Mouse (Mus musculus): ENCODE measurements at regions not wholly inside any gene's neighbourhood (a gene's known extent, or its start where the extent isn't known, plus 50 kb on each side); places are given as distances from the start of the nearest gene placed in this dataset.

DNA sequence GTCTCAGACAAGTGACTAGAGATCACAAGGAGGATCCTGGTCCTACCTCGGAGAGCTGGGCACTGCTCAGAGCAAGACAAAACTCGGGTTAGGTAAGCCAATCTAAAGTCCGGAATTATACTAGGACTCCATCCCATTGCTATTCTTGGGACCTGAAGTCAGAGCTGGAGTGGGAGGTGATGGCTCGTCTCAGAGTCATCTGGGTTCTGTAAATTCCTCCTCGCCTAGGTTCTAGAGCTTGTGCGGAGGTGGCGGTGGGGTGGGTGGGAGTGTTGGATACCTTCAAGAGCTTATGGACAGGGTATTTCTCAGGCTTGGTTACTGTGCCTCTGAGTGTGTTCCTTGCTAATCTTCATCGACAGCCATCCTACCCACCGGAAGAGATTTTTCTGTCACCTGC, 78.6 kb upstream of the Nap1l1 start:
- no peak for TF ChIP-seq CTCF (IDR thresholded peaks at IDR 0.05; ENCODE audit: low read depth)
- TF ChIP-seq EP300 (IDR thresholded peaks at IDR 0.05; ENCODE audit: low read depth), result no peak
